Mouse (Mus musculus) Muller cell, postnatal 12 days (primary cell): ENCODE measurements around the gene Otud7a.

Experiments used
- DNase-seq: peaks from one replicate; pipeline ENCODE4 v3.0.0-alpha.2; 2015; ENCODE audit errors: inconsistent ontology term

Gene Otud7a

GRCm38 (mm10) chr7:63773268-63773667 is 328.7 kb downstream of the Otud7a start:
- no peak for DNase-seq

- peak; percentile 85 for DNase-seq
Measured at GRCm38 (mm10) chr7:63774291-63774690, 329.7 kb downstream of the Otud7a start.

- peak; percentile 79 for DNase-seq
Measured at GRCm38 (mm10) chr7:63777328-63777727, 332.8 kb downstream of the Otud7a start.

DNA sequence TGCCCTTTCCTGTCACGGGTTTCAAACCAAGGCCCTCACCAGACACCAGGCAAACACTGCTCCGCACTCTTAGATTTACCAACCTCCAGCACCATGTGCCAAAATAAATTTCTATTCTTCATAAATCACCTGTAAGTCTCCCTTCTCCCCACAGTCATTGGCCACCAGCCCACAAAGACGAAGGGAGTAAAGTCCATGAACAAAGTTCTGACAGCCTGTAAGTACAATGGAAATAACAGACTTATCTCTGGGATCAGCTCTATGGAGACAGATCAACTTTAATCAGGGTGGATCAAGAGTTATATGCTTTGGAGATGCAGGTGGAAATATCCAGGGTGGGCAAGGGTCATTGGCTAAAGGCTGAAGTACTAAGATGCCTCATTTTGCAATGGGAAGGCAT is 336.3 kb downstream of the Otud7a start:
- no peak for DNase-seq

GRCm38 (mm10) chr7:63789743-63790142 is 345.2 kb downstream of the Otud7a start:
- no peak for DNase-seq

DNA sequence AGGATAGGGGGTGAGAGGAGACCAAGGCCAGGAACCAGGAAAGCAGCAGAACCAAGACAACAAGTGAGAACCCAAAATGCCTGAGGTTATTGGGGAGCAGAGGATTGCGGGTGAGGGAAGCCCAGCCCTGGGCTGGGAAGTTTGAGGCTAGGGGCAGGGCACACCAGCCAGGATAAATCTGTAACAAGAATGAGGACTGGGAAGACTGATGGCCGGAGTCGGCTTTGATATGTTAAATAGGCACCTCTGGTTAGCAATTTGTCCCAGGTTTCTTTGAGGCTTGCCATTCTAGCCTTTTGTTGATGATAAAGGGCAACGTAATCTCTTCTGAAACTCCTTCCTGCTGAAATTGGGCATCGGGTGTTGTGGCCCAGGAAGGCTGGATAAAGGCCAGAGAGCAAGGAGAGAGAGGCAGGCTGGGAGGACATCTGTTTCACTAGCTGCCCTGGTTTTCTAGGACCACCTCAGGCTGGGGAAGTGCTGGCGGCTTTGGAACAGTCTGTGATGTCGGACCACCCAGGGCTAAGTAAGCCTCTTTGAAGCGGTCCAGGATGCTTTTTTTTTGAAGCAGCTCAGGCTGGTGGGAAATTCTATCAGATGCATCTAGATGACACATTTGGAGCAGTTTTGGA is 351.6 kb downstream of the Otud7a start:
- DNase-seq, result no peak

- DNase-seq, result no peak
Measured at GRCm38 (mm10) chr7:63798446-63798845, 353.9 kb downstream of the Otud7a start.

GRCm38 (mm10) chr7:63799304-63799703 is 354.8 kb downstream of the Otud7a start:
- no peak for DNase-seq

- DNase-seq, result no peak
Measured at GRCm38 (mm10) chr7:63802751-63803150, 358.2 kb downstream of the Otud7a start.
